Mouse (Mus musculus) CD4-positive, CD25-positive, alpha-beta regulatory T cell, adult 4 months (primary cell): ENCODE data around the gene Kif1bp. TPM values are rescaled to one million over a fixed set of nuclear protein-coding genes. Genes with fewer than 3 reads are reported as not detected.
A peak's percentile ranks its signal among the peaks of the same experiment; 100 is the strongest.
"Not testable (repeated sequence)": the region's sequence is repeated elsewhere in the genome, so short reads cannot be mapped to it uniquely, and the experiment has no call there.

ENCODE experiments used
- ATAC-seq: one replicate; pipeline ENCODE4 v1.8.0; 2017
- polyA plus RNA-seq, 2 experiments: library from polyadenylated mRNA; unstranded; fragments of 100-300 nt; shearing (Covaris generic); gene quantifications; one replicate each; pipeline ENCODE4 v1.2.1; 2017

The Kif1bp gene
- polyA plus RNA-seq: 1 to 10 TPM; 2.7 to 5.4 TPM

DNA sequence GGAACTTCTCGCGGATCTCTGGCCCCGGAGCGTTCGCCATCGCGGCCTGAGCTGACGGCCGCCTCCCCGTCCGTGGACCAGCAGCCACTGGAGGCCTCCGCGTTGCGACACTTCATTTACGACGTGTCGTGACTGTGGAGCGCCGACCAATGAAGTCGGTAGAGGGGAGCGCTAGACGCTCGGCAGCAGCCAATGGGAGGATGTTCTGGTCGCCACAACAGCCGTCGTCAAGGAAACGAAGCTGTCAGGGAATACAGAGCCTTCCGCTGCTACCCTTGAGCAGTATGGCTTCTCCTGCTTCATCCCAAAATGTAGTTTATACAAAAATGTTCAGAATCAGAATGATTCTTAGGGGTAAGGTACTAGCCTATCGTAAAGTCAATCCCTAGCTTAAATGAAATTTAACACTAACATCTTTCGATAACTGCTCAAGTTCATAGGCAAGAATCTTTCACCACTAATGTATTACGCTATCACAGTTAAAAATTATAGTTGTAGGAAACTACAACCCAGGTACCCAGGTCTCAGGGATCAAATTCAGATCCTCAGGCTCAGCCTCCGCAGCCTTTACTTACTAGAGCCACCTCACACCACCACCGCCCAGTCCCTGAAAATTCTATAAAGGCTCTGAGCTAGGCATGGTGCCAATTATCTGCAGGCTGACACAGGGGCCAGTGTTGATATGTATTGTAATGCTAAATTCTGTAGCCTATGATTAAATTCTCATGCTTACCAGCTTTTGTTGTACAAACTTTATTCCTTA, at the start of gene Kif1bp:
TSS of gene Kif1bp (minus strand) at position 120 of the 763 bp plus-strand sequence.
- peak; percentile 99 for ATAC-seq

DNA sequence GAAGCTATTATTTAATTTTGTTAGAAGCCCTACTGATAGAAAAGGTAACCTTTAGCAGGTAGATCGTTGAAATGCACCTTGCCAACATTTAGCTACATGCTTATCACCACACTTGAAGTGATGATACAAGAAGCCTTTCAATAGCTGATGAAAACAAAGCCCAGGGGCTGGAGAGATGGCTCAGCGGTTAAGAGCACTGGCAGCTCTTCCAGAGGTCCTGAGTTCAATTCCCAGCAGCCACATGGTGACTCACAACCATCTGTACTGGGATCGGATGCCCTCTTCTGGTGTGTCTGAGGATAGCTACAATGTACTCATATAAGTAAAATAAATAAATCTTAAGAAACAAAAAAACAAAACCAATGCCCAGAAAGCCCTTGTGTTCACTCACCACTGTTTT, 25.9 kb upstream of the Kif1bp start:
- no peak for ATAC-seq

DNA sequence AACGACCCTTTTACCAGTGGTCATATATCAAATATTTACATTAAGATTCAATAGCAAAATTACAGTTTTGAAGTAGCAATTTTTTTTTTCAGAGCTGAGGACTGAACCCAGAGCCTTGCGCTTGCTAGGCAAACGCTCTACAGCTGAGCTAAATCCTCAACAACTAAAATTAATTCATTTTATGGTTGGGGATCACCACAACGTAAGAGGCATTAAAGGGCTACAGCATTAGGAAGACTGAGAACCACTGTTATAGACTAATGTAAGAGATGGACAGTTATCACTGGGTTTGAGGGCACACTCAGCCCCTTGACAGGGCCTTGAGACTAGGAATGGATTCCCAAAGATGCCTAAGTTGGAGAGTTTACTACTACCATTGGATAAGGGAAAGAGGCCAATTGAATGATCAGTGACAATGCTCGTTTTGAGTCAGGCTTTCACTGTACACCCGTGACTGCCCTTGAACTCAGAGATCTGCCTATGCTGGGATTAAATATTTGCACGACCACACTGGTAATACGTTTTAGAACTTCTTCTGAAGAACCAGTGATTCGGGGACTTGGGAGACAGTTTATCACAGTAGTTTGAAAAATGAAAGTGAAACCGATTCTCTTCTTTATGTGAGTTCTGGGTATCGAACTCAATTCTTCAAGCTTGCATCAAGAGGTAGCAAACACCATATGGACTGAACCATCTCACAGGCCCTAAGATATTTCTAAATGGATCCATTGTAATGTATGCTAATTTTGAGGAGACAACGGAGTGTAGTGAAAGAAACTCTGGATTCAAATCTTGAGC, 25.2 kb upstream of the Kif1bp start:
- no peak for ATAC-seq

DNA sequence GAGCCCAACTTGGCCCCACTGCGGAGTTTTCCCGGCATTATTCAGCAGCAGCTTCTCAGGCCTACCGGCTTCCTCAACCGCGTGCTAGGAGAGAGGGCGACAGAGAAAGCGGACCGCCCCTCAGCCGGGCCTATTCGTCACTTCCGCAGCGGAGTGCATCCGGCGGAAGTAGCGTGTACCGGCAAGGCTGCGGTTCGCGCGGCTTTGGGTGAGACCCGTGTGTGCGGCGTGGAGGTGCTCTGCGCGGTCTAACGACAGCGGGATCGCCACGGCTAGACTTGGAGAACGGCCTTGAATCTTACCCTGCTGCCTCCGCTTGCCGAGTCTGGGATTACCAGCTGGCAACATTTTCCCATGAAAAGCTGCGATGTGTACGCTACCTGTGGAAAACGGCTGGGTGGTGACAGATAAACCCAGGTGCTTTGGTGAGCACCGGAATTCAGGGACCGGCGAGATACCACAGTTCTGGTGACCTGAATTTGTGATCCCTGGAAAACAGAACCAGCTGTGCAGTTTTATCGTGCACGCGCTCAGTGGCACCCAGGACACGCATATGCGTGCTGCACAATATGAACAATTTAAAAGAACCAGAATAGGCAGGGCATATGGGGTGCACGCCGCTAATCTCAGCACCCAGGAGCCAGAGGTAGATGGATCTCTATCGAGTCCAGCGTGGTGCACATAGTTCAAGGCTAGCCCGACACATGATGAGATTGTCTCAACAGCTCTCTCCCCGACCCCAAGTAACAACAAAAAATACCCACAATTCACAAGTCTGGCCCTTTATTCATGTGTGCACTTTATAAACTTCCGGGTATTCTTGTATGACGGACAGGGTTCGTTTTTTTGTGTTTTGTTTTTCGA, 24.2 kb upstream of the Kif1bp start, which contains the start of gene Ddx21:
TSS of gene Ddx21 (minus strand) at position 105 of the 864 bp plus-strand sequence.
- ATAC-seq: peak; percentile 91

DNA sequence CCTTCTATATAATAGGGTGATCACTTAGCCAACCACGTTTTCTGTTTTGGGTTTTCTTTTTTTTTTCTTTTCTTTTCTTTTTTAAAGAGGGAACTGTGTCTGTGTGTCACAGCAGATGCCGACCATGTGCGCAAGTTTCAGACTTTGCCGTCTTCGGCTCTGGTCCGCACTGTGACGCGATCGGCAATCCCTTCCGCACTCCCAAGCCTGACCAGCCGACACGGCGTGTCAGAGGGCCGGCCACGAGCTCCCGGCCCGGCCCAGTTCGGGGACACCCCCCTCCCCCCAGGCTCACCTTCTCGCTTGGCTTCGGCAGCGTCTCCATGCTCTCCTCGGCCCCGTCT, 23.5 kb upstream of the Kif1bp start:
- ATAC-seq: peak; percentile 0

DNA sequence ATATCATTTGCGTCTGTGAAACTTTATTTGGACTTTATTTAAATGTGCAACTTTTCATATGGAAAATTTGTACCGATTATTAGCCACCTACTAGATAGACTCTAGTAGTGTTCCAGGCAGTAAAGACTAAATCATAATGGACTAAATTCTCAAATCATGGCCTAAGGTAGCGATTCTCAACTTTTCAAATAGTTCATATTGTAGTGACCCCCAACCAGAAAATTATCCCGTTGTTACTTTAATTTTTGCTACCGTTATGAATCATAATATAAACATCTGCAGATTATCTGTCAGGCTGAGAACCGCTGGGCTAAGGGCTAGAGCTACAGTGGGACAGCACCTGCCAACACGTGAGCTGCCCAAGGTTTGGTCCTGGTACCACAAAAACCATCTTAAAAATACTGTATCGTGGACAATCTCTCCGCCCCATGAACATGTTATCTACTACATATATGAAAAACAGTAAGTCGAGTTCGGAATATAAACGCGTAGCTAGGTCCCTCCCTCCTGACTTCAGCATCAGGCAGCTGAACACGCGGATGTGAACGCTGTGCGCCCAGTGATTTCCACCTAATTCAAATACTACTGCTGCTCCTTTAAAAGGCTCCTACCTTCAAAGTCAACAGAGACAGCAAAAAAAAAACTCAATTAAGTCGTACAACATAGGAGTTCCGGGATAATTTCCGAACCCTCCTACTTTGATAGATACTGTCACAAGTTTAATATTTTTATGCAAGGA, 23.0 kb upstream of the Kif1bp start:
- peak; percentile 24 for ATAC-seq

DNA sequence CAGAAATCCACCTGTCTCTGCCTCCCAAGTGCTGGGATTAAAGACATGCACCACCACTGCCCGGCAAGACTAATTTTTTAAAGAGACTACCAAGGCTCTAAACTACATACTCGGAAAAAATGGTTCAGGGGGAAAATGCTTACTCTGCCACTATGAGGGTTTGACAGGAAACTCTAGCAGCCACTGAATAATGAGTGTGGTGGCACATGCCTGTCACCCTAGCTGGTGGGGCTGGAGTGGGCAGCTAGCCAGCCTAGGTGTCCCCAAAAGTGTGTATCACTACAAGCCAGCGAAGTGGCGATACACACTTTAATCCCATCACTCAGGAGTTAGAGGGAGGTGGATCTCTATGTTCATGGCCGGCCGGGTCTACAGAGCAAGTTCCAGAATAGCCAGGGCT, 21.8 kb upstream of the Kif1bp start:
- peak; percentile 9 for ATAC-seq

DNA sequence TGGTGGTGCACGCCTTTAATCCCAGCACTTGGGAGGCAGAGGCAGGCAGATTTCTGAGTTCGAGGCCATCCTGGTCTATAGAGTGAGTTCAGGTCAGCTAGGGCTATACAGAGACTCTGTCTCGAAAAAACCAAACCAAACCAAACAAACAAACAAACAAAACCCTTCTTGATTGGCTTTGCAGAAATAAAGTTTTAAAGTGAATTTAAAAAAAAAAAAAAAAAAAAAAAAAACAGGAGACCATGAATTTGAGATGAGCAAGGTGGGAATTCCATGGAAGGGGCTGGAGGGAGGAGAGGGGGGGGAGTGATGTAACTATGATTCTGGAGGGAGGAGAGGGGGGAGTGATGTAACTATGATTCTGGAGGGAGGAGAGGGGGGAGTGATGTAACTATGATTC, 21.1 kb upstream of the Kif1bp start:
- not testable (repeated sequence) for ATAC-seq

DNA sequence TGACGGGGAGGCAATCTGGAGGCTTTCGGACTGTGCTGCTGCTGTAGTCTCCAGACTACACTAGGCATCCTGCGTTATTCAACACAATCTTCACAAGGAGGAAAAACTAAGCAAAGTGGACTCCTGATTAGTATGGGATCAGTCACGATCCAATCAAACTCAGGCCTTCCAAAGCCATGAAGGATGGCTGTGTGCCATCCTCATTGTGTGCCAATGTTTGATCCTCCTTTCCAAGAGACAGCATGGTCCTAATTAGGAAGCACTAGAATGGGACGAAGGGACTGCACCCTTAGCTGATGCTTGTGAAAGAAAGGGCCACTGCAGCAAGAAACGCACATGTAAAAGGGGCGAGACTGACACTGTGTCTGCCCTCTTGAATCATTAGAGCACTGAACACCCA, 14.2 kb upstream of the Kif1bp start:
- no peak for ATAC-seq

DNA sequence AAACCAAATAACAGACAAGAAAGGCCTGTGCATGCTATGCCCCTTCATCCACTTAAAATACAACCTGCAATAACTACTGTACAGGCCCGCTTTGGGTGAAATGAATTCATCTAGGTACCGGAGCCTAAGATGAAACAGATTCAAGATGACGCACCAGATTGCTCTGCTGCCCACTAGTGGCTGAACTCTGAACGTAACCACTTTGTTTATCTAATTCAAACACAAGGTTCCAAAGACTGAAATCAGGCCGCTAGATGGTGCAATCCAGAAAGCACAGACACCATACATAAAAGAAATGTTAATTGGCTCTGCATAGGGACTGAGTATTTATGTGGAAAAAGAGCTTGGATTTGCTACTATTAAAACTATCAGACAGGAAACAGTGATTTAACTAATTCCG, 11.9 kb upstream of the Kif1bp start:
- ATAC-seq: peak; percentile 99

DNA sequence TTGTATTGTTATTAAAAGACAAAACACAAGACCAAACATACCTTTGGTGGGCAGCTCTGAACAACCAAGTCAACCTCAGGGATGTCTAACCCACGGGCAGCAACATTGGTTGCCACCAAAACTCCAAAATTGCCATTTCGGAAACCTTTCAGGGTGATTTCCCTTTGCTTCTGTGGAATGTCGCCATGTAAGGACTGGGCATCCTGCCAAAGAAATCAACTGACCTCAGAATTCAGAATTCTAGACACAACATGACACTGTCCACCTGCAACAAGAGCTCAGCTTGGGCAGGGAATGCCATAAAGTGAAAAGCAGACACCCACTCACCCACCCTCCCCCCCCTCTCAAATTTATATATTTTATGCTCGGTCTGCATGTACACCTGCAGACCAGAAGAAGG, 10.4 kb upstream of the Kif1bp start:
- no peak for ATAC-seq

DNA sequence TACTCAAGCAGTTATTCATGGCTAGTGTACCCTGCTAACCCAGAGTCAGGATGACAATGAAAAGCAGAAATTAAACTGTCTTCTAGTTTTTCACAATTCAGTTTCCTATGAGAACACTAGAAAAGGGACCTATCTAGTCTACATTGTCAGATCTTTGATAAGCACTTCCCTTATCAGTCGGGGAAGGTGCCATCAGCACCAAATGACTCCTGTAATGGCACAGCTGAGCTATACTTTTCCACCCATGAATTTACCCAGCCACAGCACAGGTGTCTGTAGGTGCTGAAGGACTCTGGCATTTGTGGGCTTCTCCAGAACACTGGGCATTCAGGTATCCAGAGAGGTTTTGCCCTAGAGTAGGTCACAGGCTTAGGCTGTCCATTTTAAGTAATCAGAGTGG, 5.0 kb upstream of the Kif1bp start:
- no peak for ATAC-seq

DNA sequence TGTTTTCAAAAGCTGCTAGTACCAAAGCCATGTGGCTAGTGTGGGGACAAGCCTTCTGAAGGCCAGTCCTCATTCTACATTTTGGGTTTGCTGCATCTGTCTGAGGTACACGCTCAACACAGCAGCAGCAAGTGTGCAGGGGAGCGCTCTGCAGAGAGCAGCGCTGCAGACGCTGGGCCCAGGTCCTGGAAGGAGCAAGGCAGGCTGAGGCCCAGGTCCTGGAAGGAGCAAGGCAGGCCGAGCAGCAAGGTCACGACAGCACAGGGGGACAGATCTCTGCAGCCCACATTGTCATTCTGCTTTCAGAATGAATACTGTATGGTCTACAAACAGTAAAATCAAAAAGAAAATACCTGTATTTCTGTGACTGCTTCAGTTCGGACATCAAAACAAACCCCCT, 4.4 kb upstream of the Kif1bp start:
- ATAC-seq: no peak

DNA sequence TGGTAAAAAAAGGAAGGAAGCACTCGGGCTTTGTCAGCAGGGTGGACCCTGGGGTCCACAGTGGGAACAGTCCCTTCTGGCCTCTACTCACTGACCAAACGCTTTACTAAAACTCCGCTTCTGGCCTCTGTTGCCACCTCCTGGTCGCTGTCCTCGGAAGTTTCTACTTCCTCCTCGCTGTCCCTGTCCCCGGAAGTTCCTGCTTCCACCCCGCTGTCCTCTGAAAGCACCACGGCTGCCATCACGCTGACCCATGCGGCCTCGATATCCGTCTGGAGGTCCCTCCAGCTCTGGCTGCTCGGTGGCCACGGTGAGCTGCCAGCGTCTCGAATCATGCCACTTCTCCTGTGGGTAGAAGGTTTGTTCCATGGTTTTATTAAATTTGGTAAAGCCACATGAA, 4.0 kb upstream of the Kif1bp start:
- ATAC-seq: no peak

DNA sequence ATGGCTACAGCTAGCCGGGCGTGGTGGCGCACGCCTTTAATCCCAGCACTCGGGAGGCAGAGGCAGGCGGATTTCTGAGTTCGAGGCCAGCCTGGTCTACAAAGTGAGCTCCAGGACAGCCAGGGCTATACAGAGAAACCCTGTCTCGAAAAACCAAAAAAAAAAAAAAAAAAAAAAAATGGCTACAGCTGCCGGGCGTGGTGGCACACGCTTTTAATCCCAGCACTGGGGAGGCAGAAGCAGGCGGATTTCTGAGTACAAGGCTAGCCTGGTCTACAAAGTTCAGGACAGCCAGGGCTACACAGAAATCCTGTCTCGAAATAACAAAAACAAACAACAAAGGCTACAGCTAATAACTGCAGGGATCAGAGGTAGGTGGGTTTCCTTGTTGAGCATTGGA, 872 bp upstream of the Kif1bp start:
- not testable (repeated sequence) for ATAC-seq

DNA sequence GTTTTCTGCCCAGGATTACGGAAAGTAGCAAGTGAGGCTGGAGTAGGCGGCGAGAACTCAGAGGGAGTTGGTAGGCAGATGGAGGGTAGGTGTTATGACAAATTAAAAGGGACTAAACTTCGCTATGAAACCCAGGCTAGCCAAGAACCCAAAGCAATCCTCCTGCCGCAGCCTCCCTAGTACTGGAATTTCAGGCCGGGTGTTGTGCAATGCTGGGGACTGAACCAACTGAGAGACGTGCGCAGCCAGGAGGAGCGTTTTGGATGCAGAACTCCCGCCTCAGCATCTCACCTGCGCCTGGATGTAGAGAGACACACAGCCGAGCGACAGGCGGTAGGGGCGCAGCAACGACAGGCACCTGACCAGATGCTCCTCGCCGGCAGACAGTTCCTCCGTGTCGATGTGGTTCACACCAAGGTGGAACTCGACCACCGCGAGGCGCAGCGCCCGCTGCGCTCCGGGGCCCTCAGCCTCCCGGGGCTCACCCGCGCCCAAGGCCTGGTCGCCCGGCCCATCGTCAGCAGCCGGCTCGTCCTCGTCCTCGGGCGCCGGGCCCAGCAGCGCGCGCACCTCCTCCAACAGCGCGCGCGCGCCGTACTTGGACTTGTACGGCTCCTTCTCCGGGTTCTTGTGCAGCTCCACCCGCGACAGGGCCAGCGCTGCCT, 452 bp downstream of the Kif1bp start:
- peak; percentile 63 for ATAC-seq

DNA sequence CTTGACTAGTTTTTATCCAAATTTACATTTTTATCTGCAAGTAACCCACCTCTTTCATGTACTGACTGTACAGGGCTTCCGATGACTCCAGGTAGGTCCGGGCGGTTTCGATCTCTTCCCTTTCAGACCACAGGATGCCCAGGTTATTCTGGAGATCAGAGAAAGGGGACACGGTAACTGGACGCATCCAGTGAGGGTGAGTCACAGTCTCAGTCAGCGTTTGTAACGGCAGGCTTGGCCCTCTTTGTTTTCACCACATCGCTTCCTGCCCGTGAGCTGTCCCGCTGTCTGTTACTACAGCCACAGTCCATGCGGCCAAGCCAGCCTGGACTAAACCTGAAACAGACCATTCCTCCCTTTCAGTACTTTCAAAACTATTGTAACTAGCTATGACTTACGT, 3.3 kb downstream of the Kif1bp start:
- ATAC-seq: no peak

DNA sequence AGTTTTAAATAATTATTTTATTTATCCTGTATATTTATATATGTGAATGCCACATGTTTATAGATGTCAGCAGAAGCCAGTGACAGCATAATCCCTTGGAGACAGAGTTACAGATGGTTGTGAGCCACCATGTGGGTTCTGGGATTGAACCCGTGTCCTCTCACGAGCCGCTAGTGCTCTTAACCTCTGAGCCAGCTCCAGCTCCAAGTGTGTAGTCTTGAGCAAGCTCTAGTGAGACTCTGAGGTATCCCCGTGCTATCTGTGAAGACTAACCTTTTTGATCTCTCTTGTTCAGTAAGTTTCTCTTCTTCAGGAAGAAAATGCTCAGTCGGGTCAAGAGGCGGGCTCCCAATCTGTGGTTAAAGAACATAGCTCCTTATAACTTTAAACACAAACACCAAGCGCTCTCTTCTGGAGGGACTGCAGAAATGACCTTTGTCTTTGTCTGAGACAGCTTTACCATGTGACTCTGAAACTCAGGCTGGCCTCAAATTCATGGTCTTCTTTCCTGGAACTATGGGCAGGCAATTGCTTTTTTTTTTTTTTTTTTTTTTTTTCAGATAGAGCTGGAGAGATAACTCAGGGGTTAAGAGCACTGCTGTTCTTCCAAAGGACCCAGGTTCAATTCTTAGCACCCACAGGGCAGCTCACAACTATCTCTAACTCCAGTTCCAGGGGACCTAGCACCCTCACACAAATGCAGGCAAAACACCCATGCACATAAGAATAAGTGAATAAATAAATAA, 8.0 kb downstream of the Kif1bp start:
- ATAC-seq: no peak

DNA sequence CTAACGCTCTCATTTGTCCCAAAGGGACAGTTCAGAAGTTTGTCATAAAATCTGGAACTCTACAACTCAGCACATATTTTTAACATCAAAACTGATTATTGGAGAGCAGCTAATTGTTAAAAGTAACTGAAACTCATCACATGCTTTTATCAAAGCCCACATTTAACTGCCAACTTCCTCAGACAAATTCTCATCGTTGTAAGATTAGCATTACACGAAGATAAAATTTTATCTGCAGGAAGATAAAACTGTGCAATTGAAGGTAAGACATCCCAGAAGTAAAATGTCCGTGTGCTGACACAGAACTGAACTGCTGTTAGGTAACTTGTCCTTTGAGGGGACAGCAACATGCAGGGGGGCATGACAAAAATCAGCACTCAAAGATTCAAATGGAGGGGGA, 9.4 kb downstream of the Kif1bp start:
- no peak for ATAC-seq

DNA sequence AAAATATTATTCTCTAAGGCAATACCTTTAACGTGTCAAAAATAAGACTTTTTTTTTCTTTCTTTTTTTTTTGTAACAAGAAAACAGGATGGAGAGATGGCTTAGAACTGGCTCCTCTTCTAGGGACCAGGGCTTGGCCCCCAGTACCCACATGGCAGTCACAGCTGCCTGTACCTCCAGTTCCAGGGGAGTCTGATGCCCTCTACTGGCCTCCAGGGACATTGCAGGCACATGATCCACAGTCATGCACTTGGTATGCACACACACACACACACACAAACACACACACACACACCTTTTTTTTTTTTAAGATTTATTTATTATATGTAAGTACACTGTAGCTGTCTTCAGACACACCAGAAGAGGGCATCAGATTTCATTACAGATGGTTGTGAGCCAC, 20.5 kb downstream of the Kif1bp start:
- ATAC-seq: no peak

DNA sequence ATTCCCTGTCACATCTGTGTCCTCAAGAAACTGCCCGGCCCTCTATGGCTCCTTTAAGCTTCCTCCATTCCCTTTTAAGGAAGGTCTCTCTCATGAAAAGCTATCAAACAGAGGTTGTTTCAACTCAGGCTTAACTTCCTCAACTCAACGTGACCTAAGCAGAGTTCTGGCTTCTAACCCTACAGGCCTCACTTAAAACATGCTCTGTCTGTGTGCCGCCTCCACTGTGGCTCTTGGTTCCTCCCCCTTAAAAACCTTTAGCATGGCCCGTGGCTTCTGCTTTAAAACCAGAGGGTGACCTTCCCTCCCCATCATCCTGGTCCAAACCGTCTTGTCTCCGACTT, 21.7 kb downstream of the Kif1bp start:
- no peak for ATAC-seq
